Mouse (Mus musculus): Measurements from ENCODE around the gene Smox. TPM values are rescaled to one million over a fixed set of nuclear protein-coding genes. Genes with fewer than 3 reads are reported as not detected.
A peak's percentile ranks its signal among the peaks of the same experiment; 100 is the strongest.

Smox gene
- polyA plus RNA-seq, 1 experiment from 2014 or later, result 36.3 TPM

GRCm38 (mm10) chr2:131529898-131530622 lies 38.8 kb downstream of the Smox start:
- DNase-seq (ENCODE audit: low spot score) (no peak), ATAC-seq (replicated peaks; ENCODE audit: low FRiP score) (0 out of 2 replicates have a peak, but pooled peaks have one; percentile 27)
- H3K27me3 ChIP-seq (replicated peaks; ENCODE audit: control insufficient read depth, insufficient read depth, low read length), result no peaks in the 10 kb centered on the region
- H3K4me2 ChIP-seq, result no peak overlapping the region
- H3K27ac ChIP-seq (ENCODE audit: low read depth, low read length), result no peak overlapping the region
- no peaks in the 10 kb centered on the region for H3K36me3 ChIP-seq (ENCODE audit: control insufficient read depth, insufficient read depth, low read length)
- WGBS, result 35% methylated on average over 11 of the region's 11 CpGs
- peaks cover 3% of the 10 kb centered on the region; the same call in 1 of the 2 replicates for H3K4me1 ChIP-seq (replicated peaks; ENCODE audit: control insufficient read depth, insufficient read depth, low read length)
- H3K4me3 ChIP-seq (ENCODE audit: low read depth, low read length), result no peak overlapping the region
- no peak overlapping the region for H3K9ac ChIP-seq (ENCODE audit: low read depth, low read length)
- no peaks in the 10 kb centered on the region for H3K9me3 ChIP-seq (ENCODE audit: control insufficient read depth, low read length)

- Histone ChIP-seq H3K36me3 (ENCODE audit: control insufficient read depth, insufficient read depth, low read length) (no peaks in the 10 kb centered on the region), H3K9ac (ENCODE audit: low read depth, low read length) (no peak overlapping the region), H3K4me3 (ENCODE audit: low read depth, low read length) (no peak overlapping the region), H3K27me3 (replicated peaks; ENCODE audit: control insufficient read depth, insufficient read depth, low read length) (no peaks in the 10 kb centered on the region), H3K4me1 (replicated peaks; ENCODE audit: control insufficient read depth, insufficient read depth, low read length) (peaks cover 3% of the 10 kb centered on the region; the same call in 1 of the 2 replicates), H3K27ac (ENCODE audit: low read depth, low read length) (no peak overlapping the region), H3K9me3 (ENCODE audit: control insufficient read depth, low read length) (no peaks in the 10 kb centered on the region), H3K4me2 (no peak overlapping the region)
- ATAC-seq (replicated peaks; ENCODE audit: low FRiP score), result peak; percentile 49; the same call in 1 of the 2 replicates
- no peak for DNase-seq (ENCODE audit: low spot score)
- WGBS, result 19% methylated on average over 9 of the region's 9 CpGs
These were observed 39.3 kb downstream of the Smox start for GRCm38 (mm10) chr2:131530623-131531008.

- Histone ChIP-seq H3K27ac (ENCODE audit: low read depth, low read length) (no peak overlapping the region), H3K4me2 (no peak overlapping the region), H3K4me1 (replicated peaks; ENCODE audit: control insufficient read depth, insufficient read depth, low read length) (peaks cover 3% of the 10 kb centered on the region; the same call in 1 of the 2 replicates), H3K9me3 (ENCODE audit: control insufficient read depth, low read length) (no peaks in the 10 kb centered on the region), H3K36me3 (ENCODE audit: control insufficient read depth, insufficient read depth, low read length) (no peaks in the 10 kb centered on the region), H3K27me3 (replicated peaks; ENCODE audit: control insufficient read depth, insufficient read depth, low read length) (no peaks in the 10 kb centered on the region), H3K4me3 (ENCODE audit: low read depth, low read length) (no peak overlapping the region), H3K9ac (ENCODE audit: low read depth, low read length) (no peak overlapping the region)
- 82% methylated on average over 7 of the region's 7 CpGs for WGBS
- DNase-seq (ENCODE audit: low spot score) (no peak), ATAC-seq (replicated peaks; ENCODE audit: low FRiP score) (no peak)
These were observed 40.0 kb downstream of the Smox start for GRCm38 (mm10) chr2:131531271-131531670.

DNA sequence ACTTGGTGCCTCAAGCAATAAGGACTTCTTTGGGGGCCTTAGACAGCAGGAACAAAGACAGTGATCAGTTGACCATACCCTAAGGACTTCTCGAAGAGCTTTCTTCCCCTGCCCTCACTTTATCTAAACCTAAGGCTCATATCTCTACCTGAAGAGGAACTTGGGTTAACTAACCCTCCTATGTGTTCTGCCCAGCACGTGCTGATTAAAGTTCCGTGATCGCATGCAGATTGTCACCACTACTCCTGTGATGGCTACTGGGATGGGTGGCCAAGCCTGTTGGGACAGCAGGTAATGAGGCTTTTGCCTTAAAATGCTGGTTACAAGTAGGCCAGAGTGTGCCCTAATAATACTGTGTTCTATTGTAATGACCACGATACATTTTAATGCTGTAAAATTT lies 43.9 kb downstream of the Smox start:
- Histone ChIP-seq H3K4me1 (replicated peaks; ENCODE audit: control insufficient read depth, insufficient read depth, low read length) (peaks cover 3% of the 10 kb centered on the region; the same call in 1 of the 2 replicates), H3K9ac (ENCODE audit: low read depth, low read length) (no peak overlapping the region), H3K27me3 (replicated peaks; ENCODE audit: control insufficient read depth, insufficient read depth, low read length) (no peaks in the 10 kb centered on the region), H3K4me2 (no peak overlapping the region), H3K4me3 (ENCODE audit: low read depth, low read length) (no peak overlapping the region), H3K27ac (ENCODE audit: low read depth, low read length) (no peak overlapping the region), H3K36me3 (ENCODE audit: control insufficient read depth, insufficient read depth, low read length) (no peaks in the 10 kb centered on the region), H3K9me3 (ENCODE audit: control insufficient read depth, low read length) (no peaks in the 10 kb centered on the region)
- 70% methylated on average over 5 of the region's 5 CpGs for WGBS
- no peak for DNase-seq (ENCODE audit: low spot score)
- no peak for ATAC-seq (replicated peaks; ENCODE audit: low FRiP score)

- Histone ChIP-seq H3K36me3 (ENCODE audit: control insufficient read depth, insufficient read depth, low read length) (no peaks in the 10 kb centered on the region), H3K9ac (ENCODE audit: low read depth, low read length) (no peak overlapping the region), H3K4me1 (replicated peaks; ENCODE audit: control insufficient read depth, insufficient read depth, low read length) (no peaks in the 10 kb centered on the region), H3K4me2 (no peak overlapping the region), H3K9me3 (ENCODE audit: control insufficient read depth, low read length) (no peaks in the 10 kb centered on the region), H3K27ac (ENCODE audit: low read depth, low read length) (no peak overlapping the region), H3K27me3 (replicated peaks; ENCODE audit: control insufficient read depth, insufficient read depth, low read length) (no peaks in the 10 kb centered on the region), H3K4me3 (ENCODE audit: low read depth, low read length) (no peak overlapping the region)
- WGBS, result 71% methylated on average over 7 of the region's 7 CpGs
- DNase-seq (ENCODE audit: low spot score) (no peak), ATAC-seq (replicated peaks; ENCODE audit: low FRiP score) (no peak)
These were observed 47.0 kb downstream of the Smox start for GRCm38 (mm10) chr2:131538341-131538740.

GRCm38 (mm10) chr2:131539780-131540179 lies 48.5 kb downstream of the Smox start:
- Histone ChIP-seq H3K4me3 (ENCODE audit: low read depth, low read length) (no peak overlapping the region), H3K4me1 (replicated peaks; ENCODE audit: control insufficient read depth, insufficient read depth, low read length) (no peaks in the 10 kb centered on the region), H3K27ac (ENCODE audit: low read depth, low read length) (no peak overlapping the region), H3K9ac (ENCODE audit: low read depth, low read length) (no peak overlapping the region), H3K4me2 (no peak overlapping the region), H3K9me3 (ENCODE audit: control insufficient read depth, low read length) (no peaks in the 10 kb centered on the region), H3K36me3 (ENCODE audit: control insufficient read depth, insufficient read depth, low read length) (no peaks in the 10 kb centered on the region), H3K27me3 (replicated peaks; ENCODE audit: control insufficient read depth, insufficient read depth, low read length) (peaks cover 3% of the 10 kb centered on the region; the same call in 1 of the 2 replicates)
- 78% methylated on average over 6 of the region's 6 CpGs for WGBS
- ATAC-seq (replicated peaks; ENCODE audit: low FRiP score) (no peak), DNase-seq (ENCODE audit: low spot score) (no peak)

DNA sequence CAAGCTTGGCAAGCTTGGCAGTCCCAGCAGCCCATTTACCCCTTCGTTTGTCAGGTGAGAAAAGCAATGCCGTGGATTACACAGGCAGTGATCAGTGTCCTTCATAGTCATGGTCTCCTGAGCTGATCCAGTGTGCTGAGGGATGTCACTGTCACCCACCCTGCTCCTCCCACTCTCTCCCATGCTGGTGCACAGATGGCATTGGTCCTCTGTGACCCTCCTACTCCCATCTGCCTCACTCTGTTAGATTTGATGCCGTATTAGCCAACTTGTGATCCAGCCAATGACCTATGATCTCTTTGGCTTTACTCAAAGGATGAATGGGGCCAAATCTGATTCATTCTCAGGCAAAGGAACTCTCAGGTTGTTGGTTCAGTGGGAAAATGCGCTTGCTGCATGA lies 50.4 kb downstream of the Smox start:
- Histone ChIP-seq H3K27me3 (replicated peaks; ENCODE audit: control insufficient read depth, insufficient read depth, low read length) (peaks cover 14% of the 10 kb centered on the region), H3K9ac (ENCODE audit: low read depth, low read length) (no peak overlapping the region), H3K9me3 (ENCODE audit: control insufficient read depth, low read length) (no peaks in the 10 kb centered on the region), H3K27ac (ENCODE audit: low read depth, low read length) (no peak overlapping the region), H3K4me2 (no peak overlapping the region), H3K4me3 (ENCODE audit: low read depth, low read length) (no peak overlapping the region), H3K36me3 (ENCODE audit: control insufficient read depth, insufficient read depth, low read length) (no peaks in the 10 kb centered on the region), H3K4me1 (replicated peaks; ENCODE audit: control insufficient read depth, insufficient read depth, low read length) (no peaks in the 10 kb centered on the region; the same call in 1 of the 2 replicates)
- DNase-seq (ENCODE audit: low spot score) (no peak), ATAC-seq (replicated peaks; ENCODE audit: low FRiP score) (no peak)
- 74% methylated on average over 4 of the region's 4 CpGs for WGBS

DNA sequence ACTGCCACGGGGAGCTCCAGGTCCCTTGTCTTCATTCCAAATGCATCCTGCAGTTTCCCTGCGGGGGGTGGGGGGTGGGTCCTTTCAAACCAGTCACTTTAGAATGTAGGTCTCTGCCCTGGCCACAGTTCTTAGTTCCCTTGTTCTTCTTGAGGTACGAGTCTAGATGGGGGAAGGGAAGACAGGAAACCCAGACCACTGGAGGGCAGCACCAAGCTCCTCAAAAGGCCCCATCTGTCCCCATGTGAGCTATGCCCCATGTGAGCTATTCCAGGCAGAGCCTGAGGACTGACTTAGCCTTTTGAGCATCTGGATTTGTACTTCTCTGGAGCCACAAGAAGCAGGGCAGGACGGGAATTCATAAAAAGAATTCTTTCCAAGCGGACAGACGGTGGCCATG lies 51.2 kb downstream of the Smox start:
- ATAC-seq (replicated peaks; ENCODE audit: low FRiP score) (no peak), DNase-seq (ENCODE audit: low spot score) (no peak)
- Histone ChIP-seq H3K4me2 (no peak overlapping the region), H3K36me3 (ENCODE audit: control insufficient read depth, insufficient read depth, low read length) (no peaks in the 10 kb centered on the region), H3K4me1 (replicated peaks; ENCODE audit: control insufficient read depth, insufficient read depth, low read length) (no peaks in the 10 kb centered on the region; the same call in 1 of the 2 replicates), H3K9ac (ENCODE audit: low read depth, low read length) (no peak overlapping the region), H3K27me3 (replicated peaks; ENCODE audit: control insufficient read depth, insufficient read depth, low read length) (peaks cover 23% of the 10 kb centered on the region), H3K27ac (ENCODE audit: low read depth, low read length) (no peak overlapping the region), H3K9me3 (ENCODE audit: control insufficient read depth, low read length) (no peaks in the 10 kb centered on the region), H3K4me3 (ENCODE audit: low read depth, low read length) (no peak overlapping the region)
- WGBS, result 28% methylated on average over 6 of the region's 6 CpGs

Data from liver, embryonic 11.5 days (tissue).